Mouse (Mus musculus) MEL (cell line): ENCODE measurements around the gene Resp18. TPM values are rescaled to one million over a fixed set of nuclear protein-coding genes. Genes with fewer than 3 reads are reported as not detected.

Experiments
- DNase-seq: peaks from one replicate; pipeline ENCODE4 v3.0.0; 2011; ENCODE audit warnings: low read depth, low spot score
- H3K27ac ChIP-seq: 2 replicates; pipeline ENCODE4 v1.5.1; 2012; ENCODE audit warnings: low read depth, mild to moderate bottlenecking, control low read depth, low read length, moderate library complexity; ENCODE audit not compliant: control insufficient read depth
- H3K27me3 ChIP-seq, 2 experiments: fragments of 150-350 bp in 1 of 2; sonication (generic) in 1 of 2; 2 replicates each; pipeline ENCODE4 v1.6.1; 2012; ENCODE audit warnings: low read length in 2 of 2, mild to moderate bottlenecking in 2 of 2, improper control_type of control experiment in 1 of 2, moderate library complexity in 1 of 2; ENCODE audit not compliant: insufficient read depth in 2 of 2, control insufficient read depth in 1 of 2
- H3K36me3 ChIP-seq, 2 experiments: 2 replicates each; pipeline ENCODE4 v1.6.1; 2012 to 2014; ENCODE audit warnings: low read length in 2 of 2, improper control_type of control experiment in 1 of 2, inconsistent platforms in 1 of 2, mild to moderate bottlenecking in 1 of 2; ENCODE audit not compliant: insufficient read depth in 2 of 2, control insufficient read depth in 1 of 2
- H3K4me1 ChIP-seq, 2 experiments: fragments of 150-350 bp in 1 of 2; sonication (generic) in 1 of 2; 2 replicates each; pipeline ENCODE4 v1.6.1; 2012; ENCODE audit warnings: low read length in 2 of 2, improper control_type of control experiment in 1 of 2, mild to moderate bottlenecking in 1 of 2; ENCODE audit not compliant: insufficient read depth in 2 of 2, control insufficient read depth in 1 of 2
- H3K4me3 ChIP-seq, 2 experiments: fragments of 150-350 bp in 1 of 2; sonication (generic) in 1 of 2; 2 replicates each; pipeline ENCODE4 v1.5.1; 2012; ENCODE audit warnings: low read depth in 2 of 2, low read length in 2 of 2, mild to moderate bottlenecking in 2 of 2, moderate library complexity in 2 of 2, control low read depth in 1 of 2, improper control_type of control experiment in 1 of 2; ENCODE audit not compliant: control insufficient read depth in 1 of 2, insufficient read depth in 1 of 2
- H3K79me2 ChIP-seq: 2 replicates; pipeline ENCODE4 v1.6.1; 2012; ENCODE audit warnings: mild to moderate bottlenecking, low read length, moderate library complexity; ENCODE audit not compliant: control insufficient read depth, poor library complexity, insufficient read depth
- H3K9ac ChIP-seq: 2 replicates; pipeline ENCODE4 v1.6.1; 2012; ENCODE audit warnings: low read depth, mild to moderate bottlenecking, control low read depth, low read length, moderate library complexity; ENCODE audit not compliant: control insufficient read depth, poor library complexity, severe bottlenecking
- H3K9me3 ChIP-seq: fragments of 150-350 bp; sonication (generic); replicated peaks from 2 replicates; pipeline ENCODE4 v1.6.1; 2012; ENCODE audit warnings: mild to moderate bottlenecking, low read length, improper control_type of control experiment, moderate library complexity; ENCODE audit not compliant: insufficient read depth
- BHLHE40 ChIP-seq: IDR thresholded peaks from 2 replicates; pipeline ENCODE4 v1.6.1; 2012; ENCODE audit warnings: low read depth, mild to moderate bottlenecking, inconsistent platforms, low read length, improper control_type of control experiment, borderline replicate concordance
- CTCF ChIP-seq, 3 experiments: IDR thresholded peaks in 2 of 3; conservative IDR thresholded peaks in 1 of 3; 2 replicates each; pipeline ENCODE4 v1.5.1; 2011 to 2012; ENCODE audit warnings: low read length in 3 of 3, low read depth in 2 of 3, mild to moderate bottlenecking in 2 of 3, improper control_type of control experiment in 1 of 3, inconsistent platforms in 1 of 3, mixed read lengths in 1 of 3, moderate library complexity in 1 of 3; ENCODE audit not compliant: control insufficient read depth in 1 of 3, insufficient read depth in 1 of 3, poor library complexity in 1 of 3, severe bottlenecking in 1 of 3
- E2F4 ChIP-seq: IDR thresholded peaks from 2 replicates; pipeline ENCODE4 v1.6.1; 2011; ENCODE audit warnings: low read depth, low read length, improper control_type of control experiment, borderline replicate concordance
- ELF1 ChIP-seq: IDR thresholded peaks from 2 replicates; pipeline ENCODE4 v1.6.1; 2014; ENCODE audit warnings: low read depth, mild to moderate bottlenecking, inconsistent platforms, low read length, improper control_type of control experiment, moderate library complexity
- ETS1 ChIP-seq: IDR thresholded peaks from 2 replicates; pipeline ENCODE4 v1.6.1; 2012; ENCODE audit warnings: low read depth, mild to moderate bottlenecking, inconsistent platforms, low read length, improper control_type of control experiment, moderate library complexity
- JUND ChIP-seq: IDR thresholded peaks from 2 replicates; pipeline ENCODE4 v1.6.1; 2011; ENCODE audit warnings: low read depth, mild to moderate bottlenecking, improper control_type of control experiment, low read length
- KAT2A ChIP-seq: conservative IDR thresholded peaks from 2 replicates; pipeline ENCODE4 v1.6.1; 2012; ENCODE audit warnings: low read depth, low read length, improper control_type of control experiment, inconsistent platforms
- MAX ChIP-seq: IDR thresholded peaks from 2 replicates; pipeline ENCODE4 v1.6.1; 2011; ENCODE audit warnings: low read length, improper control_type of control experiment
- MAZ ChIP-seq: IDR thresholded peaks from 2 replicates; pipeline ENCODE4 v1.6.1; 2012; ENCODE audit warnings: low read depth, mild to moderate bottlenecking, inconsistent platforms, low read length, improper control_type of control experiment
- MEF2A ChIP-seq: IDR thresholded peaks from 2 replicates; pipeline ENCODE4 v1.6.1; 2014; ENCODE audit warnings: low read depth, mild to moderate bottlenecking, inconsistent platforms, low read length, improper control_type of control experiment; ENCODE audit not compliant: poor library complexity, insufficient replicate concordance, severe bottlenecking; ENCODE audit errors: extremely low read depth
- MXI1 ChIP-seq: IDR thresholded peaks from 2 replicates; pipeline ENCODE4 v1.6.1; 2011; ENCODE audit warnings: mild to moderate bottlenecking, low read depth, low read length, improper control_type of control experiment
- MYB ChIP-seq: IDR thresholded peaks from 2 replicates; pipeline ENCODE4 v1.6.1; 2011; ENCODE audit warnings: mild to moderate bottlenecking, low read depth, low read length, improper control_type of control experiment
- NELFE ChIP-seq: IDR thresholded peaks from 2 replicates; pipeline ENCODE4 v1.6.1; 2011; ENCODE audit warnings: low read depth, low read length, improper control_type of control experiment
- POLR2AphosphoS2 ChIP-seq: IDR thresholded peaks from 2 replicates; pipeline ENCODE4 v1.6.1; 2011; ENCODE audit warnings: low read length, improper control_type of control experiment
- POLR2AphosphoS5 ChIP-seq: IDR thresholded peaks from 2 replicates; pipeline ENCODE4 v1.6.1; 2012; ENCODE audit warnings: low read depth, borderline replicate concordance, mild to moderate bottlenecking, inconsistent platforms, low read length, moderate library complexity, mixed read lengths
- TAL1 ChIP-seq: IDR thresholded peaks from 2 replicates; pipeline ENCODE4 v1.6.1; 2012; ENCODE audit warnings: mild to moderate bottlenecking, inconsistent platforms, low read length, moderate library complexity, mixed read lengths
- TCF12 ChIP-seq: IDR thresholded peaks from 2 replicates; pipeline ENCODE4 v1.6.1; 2014; ENCODE audit warnings: low read depth, mild to moderate bottlenecking, inconsistent platforms, low read length, improper control_type of control experiment, moderate library complexity
- UBTF ChIP-seq: IDR thresholded peaks from 2 replicates; pipeline ENCODE4 v1.6.1; 2012; ENCODE audit warnings: low read depth, mild to moderate bottlenecking, inconsistent platforms, low read length, improper control_type of control experiment, moderate library complexity, borderline replicate concordance; ENCODE audit not compliant: insufficient read depth
- USF1 ChIP-seq: IDR thresholded peaks from 2 replicates; pipeline ENCODE4 v1.6.1; 2014; ENCODE audit warnings: low read depth, mild to moderate bottlenecking, inconsistent platforms, low read length, improper control_type of control experiment, moderate library complexity
- ZKSCAN1 ChIP-seq: IDR thresholded peaks from 2 replicates; pipeline ENCODE4 v1.6.1; 2012; ENCODE audit warnings: low read depth, mild to moderate bottlenecking, inconsistent platforms, low read length, improper control_type of control experiment, moderate library complexity
- ZMIZ1 ChIP-seq: IDR thresholded peaks from 2 replicates; pipeline ENCODE4 v1.6.1; 2012; ENCODE audit warnings: low read depth, mild to moderate bottlenecking, inconsistent platforms, low read length, improper control_type of control experiment, moderate library complexity
- polyA plus RNA-seq, 2 experiments: library from polyadenylated mRNA; stranded (reverse) in 1 of 2; unstranded in 1 of 2; fragments of >175 nt in 1 of 2; fragments of >200 nt in 1 of 2; gene quantifications; 2 replicates each; pipeline versions ENCODE4 v1.2.1 to v1.2.4; 2012; ENCODE audit warnings: low replicate concordance in 2 of 2, low read depth in 1 of 2; ENCODE audit not compliant: insufficient read length in 2 of 2, insufficient read depth in 1 of 2, missing spikeins in 1 of 2
- total RNA-seq: library from RNA; depleted of rRNA; stranded (reverse); fragments of 300-350 nt; gene quantifications from 2 replicates; pipeline ENCODE4 v1.2.3, GENCODE M21; 2012

Gene Resp18
- total and polyA plus RNA-seq, 3 experiments, result not detected

- no peak for DNase-seq
- H3K9me3 ChIP-seq, result no peaks in the 10 kb centered on the region
- no peaks in the 10 kb centered on the region for H3K36me3 ChIP-seq
- no peaks in the 10 kb centered on the region for H3K79me2 ChIP-seq
- no peak overlapping the region for H3K27ac ChIP-seq
- TF ChIP-seq KAT2A (no peak), MXI1 (no peak), POLR2AphosphoS2 (no peak), TCF12 (no peak), MEF2A (no peak), UBTF (no peak), JUND (no peak), BHLHE40 (no peak), ETS1 (no peak), MYB (no peak), CTCF (IDR thresholded peaks at IDR 0.05 in 2 of 3, conservative IDR thresholded peaks at IDR 0.05 in 1 of 3; ENCODE audit: control insufficient read depth in 1 of 3, insufficient read depth in 1 of 3, low read depth in 2 of 3, low read length in 3 of 3, poor library complexity in 1 of 3, severe bottlenecking in 1 of 3) (no peak), ELF1 (no peak), ZMIZ1 (no peak), MAZ (no peak), ZKSCAN1 (no peak), TAL1 (no peak)
- no peaks in the 10 kb centered on the region for H3K4me1 ChIP-seq
- peaks cover 2 to 10% of the 10 kb centered on the region in 2 experiments; a peak in 3 of 4 replicates for H3K27me3 ChIP-seq
- no peak overlapping the region for H3K9ac ChIP-seq
- no peak overlapping the region for H3K4me3 ChIP-seq
Measured at GRCm38 (mm10) chr1:75289376-75289775, 11.2 kb upstream of the Resp18 start.

GRCm38 (mm10) chr1:75284911-75285310 lies 6.7 kb upstream of the Resp18 start:
- no peaks in the 10 kb centered on the region for H3K36me3 ChIP-seq
- H3K9ac ChIP-seq, result no peak overlapping the region
- H3K79me2 ChIP-seq, result no peaks in the 10 kb centered on the region
- peaks cover 0 to 9% of the 10 kb centered on the region in 2 experiments; a peak in 2 of 4 replicates for H3K27me3 ChIP-seq
- no peak overlapping the region for H3K27ac ChIP-seq
- no peaks in the 10 kb centered on the region for H3K9me3 ChIP-seq
- no peak overlapping the region for H3K4me3 ChIP-seq
- H3K4me1 ChIP-seq, result no peaks in the 10 kb centered on the region
- TF ChIP-seq MEF2A, result no peak
- no peak for TF ChIP-seq E2F4
- no peak for TF ChIP-seq POLR2AphosphoS5
- TF ChIP-seq NELFE, result no peak
- no peak for TF ChIP-seq ELF1
- no peak for TF ChIP-seq MAX
- no peak for TF ChIP-seq USF1
- TF ChIP-seq KAT2A, result no peak
- no peak for DNase-seq
